Mouse (Mus musculus) small intestine, adult 2 months (tissue): ENCODE measurements around the gene Dcst1.

ENCODE experiments used
- CTCF ChIP-seq: fragments of 200-500 bp; IDR thresholded peaks from 2 replicates; pipeline ENCODE4 v1.5.1; 2012; ENCODE audit warnings: low read depth, mild to moderate bottlenecking, control low read depth, inconsistent platforms, low read length, moderate library complexity, mixed read lengths; ENCODE audit not compliant: insufficient replicate concordance, insufficient read length; ENCODE audit errors: extremely low read depth
- POLR2A ChIP-seq: fragments of 200-500 bp; IDR thresholded peaks from 2 replicates; pipeline ENCODE4 v1.6.1; 2012; ENCODE audit warnings: low read depth, mild to moderate bottlenecking, control low read depth, inconsistent platforms, low read length, moderate library complexity

- TF ChIP-seq CTCF (no peak), POLR2A (no peak)
These were observed 36.4 kb downstream of the Dcst1 start for GRCm38 (mm10) chr3:89328623-89329022.
